Mouse (Mus musculus): Measurements from ENCODE around the gene Foxl1. TPM values are rescaled to one million over a fixed set of nuclear protein-coding genes. Genes with fewer than 3 reads are reported as not detected.

Gene Foxl1
- total RNA-seq, 2 experiments from 2014 or later = not detected

GRCm38 (mm10) chr8:121092141-121092540 is 35.6 kb upstream of the Foxl1 start:
- ATAC-seq (replicated peaks; ENCODE audit: low FRiP score, poor library complexity, severe bottlenecking) = no peak

- 0 out of 2 replicates have a peak, but pooled peaks have one; percentile 44 for ATAC-seq (replicated peaks; ENCODE audit: low FRiP score, poor library complexity, severe bottlenecking)
Observed at GRCm38 (mm10) chr8:121092627-121093026, 35.1 kb upstream of the Foxl1 start.

- no peak for ATAC-seq (replicated peaks; ENCODE audit: low FRiP score, poor library complexity, severe bottlenecking)
Observed at GRCm38 (mm10) chr8:121093496-121093895, 34.2 kb upstream of the Foxl1 start.

- peak; percentile 62 for ATAC-seq (replicated peaks; ENCODE audit: low FRiP score, poor library complexity, severe bottlenecking)
Observed at GRCm38 (mm10) chr8:121104049-121104818, 23.5 kb upstream of the Foxl1 start.

- ATAC-seq (replicated peaks; ENCODE audit: low FRiP score, poor library complexity, severe bottlenecking) = peak; percentile 93
Observed at GRCm38 (mm10) chr8:121107668-121108656, 19.8 kb upstream of the Foxl1 start, which contains the start of gene Mthfsd. Gene Mthfsd, minus strand, starts transcription at chr8:121108392.

- no peak for ATAC-seq (replicated peaks; ENCODE audit: low FRiP score, poor library complexity, severe bottlenecking)
Observed at GRCm38 (mm10) chr8:121108657-121109056, 19.1 kb upstream of the Foxl1 start.

- no peak for ATAC-seq (replicated peaks; ENCODE audit: low FRiP score, poor library complexity, severe bottlenecking)
Observed at GRCm38 (mm10) chr8:121111145-121111907, 16.4 kb upstream of the Foxl1 start.

- ATAC-seq (replicated peaks; ENCODE audit: low FRiP score, poor library complexity, severe bottlenecking) = peak; percentile 92
Observed at GRCm38 (mm10) chr8:121113261-121113660, 14.5 kb upstream of the Foxl1 start.

- ATAC-seq (replicated peaks; ENCODE audit: low FRiP score, poor library complexity, severe bottlenecking) = no peak
Observed at GRCm38 (mm10) chr8:121115136-121115535, 12.6 kb upstream of the Foxl1 start.

- no peak for ATAC-seq (replicated peaks; ENCODE audit: low FRiP score, poor library complexity, severe bottlenecking)
Observed at GRCm38 (mm10) chr8:121115948-121116347, 11.8 kb upstream of the Foxl1 start, which contains the start of gene Foxc2. Gene Foxc2, plus strand, starts transcription at chr8:121116171.

- ATAC-seq (replicated peaks; ENCODE audit: low FRiP score, poor library complexity, severe bottlenecking) = no peak
Observed at GRCm38 (mm10) chr8:121116591-121117185, 11.1 kb upstream of the Foxl1 start.

- no peak for ATAC-seq (replicated peaks; ENCODE audit: low FRiP score, poor library complexity, severe bottlenecking)
Observed at GRCm38 (mm10) chr8:121117186-121117651, 10.5 kb upstream of the Foxl1 start.

- ATAC-seq (replicated peaks; ENCODE audit: low FRiP score, poor library complexity, severe bottlenecking) = no peak
Observed at GRCm38 (mm10) chr8:121117906-121118305, 9.8 kb upstream of the Foxl1 start.

GRCm38 (mm10) chr8:121118634-121119420 is 8.9 kb upstream of the Foxl1 start:
- no peak for ATAC-seq (replicated peaks; ENCODE audit: low FRiP score, poor library complexity, severe bottlenecking)

- no peak for ATAC-seq (replicated peaks; ENCODE audit: low FRiP score, poor library complexity, severe bottlenecking)
Observed at GRCm38 (mm10) chr8:121119635-121120455, 7.9 kb upstream of the Foxl1 start.

GRCm38 (mm10) chr8:121120456-121121419 is 7.0 kb upstream of the Foxl1 start:
- ATAC-seq (replicated peaks; ENCODE audit: low FRiP score, poor library complexity, severe bottlenecking) = no peak

Measured in erythroblast, adult 5-6 weeks (primary cell).